9 mouse cellular contexts compared by ENCODE assay signal in the genomic region with DNA sequence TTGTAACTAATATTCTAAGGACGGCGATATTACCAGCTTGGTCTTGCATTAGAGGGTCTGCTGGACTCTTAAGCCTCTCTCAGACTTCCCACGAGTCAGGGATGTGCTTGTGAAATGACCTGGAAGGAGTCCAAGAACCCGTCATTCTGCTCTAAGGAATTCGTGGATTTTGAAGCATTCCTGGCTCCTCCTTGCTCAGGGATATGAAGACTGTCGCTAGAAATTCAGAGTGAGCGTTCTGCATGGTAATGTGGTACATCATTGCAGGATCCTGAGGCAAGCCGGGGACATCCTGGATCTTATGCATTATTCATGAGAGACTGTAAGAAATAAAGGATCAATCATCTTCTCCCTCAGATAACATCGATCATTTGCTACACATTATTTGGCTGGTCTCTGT.
DNase-seq lines count a peak whose midpoint lies in the region; ATAC-seq lines count a peak whose summit lies in the region.
"Had no signal": no experiment of that assay in that cellular context is flagged by ENCODE, and none has a peak within 500 bp of the region (broad histone marks: within the 10 kb centered on the region; RNA-seq: fewer than 3 reads in every experiment).

No protein-coding gene starts in this region.

- H3K27me3 ChIP-seq in lung, embryonic 15.5 days, result no peaks in the 10 kb centered on the region
- H3K27me3 ChIP-seq in hindbrain, embryonic 16.5 days (replicated peaks; ENCODE audit: control insufficient read depth, insufficient read depth, low read length), result no peaks in the 10 kb centered on the region
- no peaks in the 10 kb centered on the region for H3K27me3 ChIP-seq in neural tube, embryonic 14.5 days (ENCODE audit: control insufficient read depth, insufficient read depth, low read length)

- H3K36me3 ChIP-seq in lung, embryonic 15.5 days, result no peaks in the 10 kb centered on the region
- no peaks in the 10 kb centered on the region for H3K36me3 ChIP-seq in hindbrain, embryonic 16.5 days (ENCODE audit: control insufficient read depth, insufficient read depth, low read length)
- no peaks in the 10 kb centered on the region for H3K36me3 ChIP-seq in neural tube, embryonic 14.5 days (ENCODE audit: control insufficient read depth, insufficient read depth, low read length)

- no peak overlapping the region for H3K27ac ChIP-seq in lung, embryonic 15.5 days
- H3K27ac ChIP-seq in hindbrain, embryonic 16.5 days (ENCODE audit: low read depth, low read length), result no peak overlapping the region; the same call in 1 of the 2 replicates
- H3K27ac ChIP-seq in neural tube, embryonic 14.5 days (ENCODE audit: low read depth, low read length), result peak overlapping the region; percentile 13; the same call in 1 of the 2 replicates
- H3K27ac ChIP-seq: liver, embryonic 14.5 days had no signal

- H3K9me3 ChIP-seq in lung, embryonic 15.5 days, result no peaks in the 10 kb centered on the region; the same call in 1 of the 2 replicates
- no peaks in the 10 kb centered on the region for H3K9me3 ChIP-seq in hindbrain, embryonic 16.5 days (ENCODE audit: control insufficient read depth, low read length)
- H3K9me3 ChIP-seq in neural tube, embryonic 14.5 days (ENCODE audit: control insufficient read depth, low read length), result no peaks in the 10 kb centered on the region

- 0 out of 2 replicates have a peak overlapping the region, but pooled peaks have one; percentile 0 for H3K4me2 ChIP-seq in lung, embryonic 15.5 days
- peak overlapping the region; percentile 1; the same call in 1 of the 2 replicates for H3K4me2 ChIP-seq in hindbrain, embryonic 16.5 days (ENCODE audit: low read length)
- no peak overlapping the region for H3K4me2 ChIP-seq in neural tube, embryonic 14.5 days (ENCODE audit: low read depth, low read length)

- peak; percentile 9 for DNase-seq in embryo, embryonic 11 days
- no peak for DNase-seq in embryo, embryonic 10 days (ENCODE audit: low spot score)
- no peak for DNase-seq in lung, adult 18-20 months
- no peak for DNase-seq in thymus, postnatal 10 days (ENCODE audit: low spot score in 2 of 2)
- no peak for DNase-seq in kidney, postnatal 14 days

- peak; percentile 79; the same call in 1 of the 2 replicates for ATAC-seq in lung, embryonic 15.5 days (ENCODE audit: borderline replicate concordance, extremely low read depth, low FRiP score, low TSS enrichment)
- peak; percentile 85 for ATAC-seq in hindbrain, embryonic 16.5 days
- ATAC-seq in neural tube, embryonic 14.5 days (ENCODE audit: low read depth), result peak; percentile 81

- no peak overlapping the region for H3K4me3 ChIP-seq in lung, embryonic 15.5 days
- H3K4me3 ChIP-seq in hindbrain, embryonic 16.5 days (ENCODE audit: low read length), result no peak overlapping the region
- no peak overlapping the region for H3K4me3 ChIP-seq in neural tube, embryonic 14.5 days (ENCODE audit: low read depth, low read length)

- no peaks in the 10 kb centered on the region for H3K4me1 ChIP-seq in lung, embryonic 15.5 days
- no peaks in the 10 kb centered on the region for H3K4me1 ChIP-seq in hindbrain, embryonic 16.5 days (ENCODE audit: control insufficient read depth, insufficient read depth, low read depth, low read length)
- 0 out of 2 replicates have a peak, but pooled peaks cover 2% of the 10 kb centered on the region for H3K4me1 ChIP-seq in neural tube, embryonic 14.5 days (ENCODE audit: control insufficient read depth, insufficient read depth, low read length)

- H3K9ac ChIP-seq in lung, embryonic 15.5 days, result no peak overlapping the region
- no peak overlapping the region for H3K9ac ChIP-seq in hindbrain, embryonic 16.5 days (ENCODE audit: low read depth, low read length)
- H3K9ac ChIP-seq in neural tube, embryonic 14.5 days (replicated peaks; ENCODE audit: low read depth, low read length), result no peak overlapping the region
- H3K9ac ChIP-seq: liver, embryonic 14.5 days had no signal

- 33% methylated on average over 9 of the region's 9 CpGs for WGBS in lung, embryonic 15.5 days
- WGBS in hindbrain, embryonic 16.5 days, result 29% methylated on average over 9 of the region's 9 CpGs
- 38% methylated on average over 9 of the region's 9 CpGs for WGBS in neural tube, embryonic 14.5 days
